Mouse (Mus musculus) neutrophil, adult 65 days (primary cell): ENCODE results near the gene Epm2a. TPM values are rescaled to one million over a fixed set of nuclear protein-coding genes. Genes with fewer than 3 reads are reported as not detected.

ENCODE experiments used
- total RNA-seq: library from RNA; stranded (reverse); gene quantifications from 2 replicates; pipeline ENCODE4 v1.2.4, GENCODE M21; 2023

The Epm2a gene
- 1.1 and 1.2 TPM in 2 replicates for total RNA-seq

GRCm38 (mm10) chr10:11343205-11344141 is at the start of gene Epm2a:
TSS of gene Epm2a (plus strand) at chr10:11343404.

Other genes with a start within 250 kb of the Epm2a start
- 10.8 and 14.1 TPM in 2 replicates for gene Shprh, start 194.0 kb upstream of the Epm2a start, total RNA-seq
- gene Fbxo30, start 62.1 kb upstream of the Epm2a start, total RNA-seq: 38.4 and 52.2 TPM in 2 replicates